Mouse (Mus musculus) hindbrain, embryonic 11.5 days (tissue): ENCODE results near the gene Abcb8. TPM values are rescaled to one million over a fixed set of nuclear protein-coding genes. Genes with fewer than 3 reads are reported as not detected.

ENCODE experiments used
- ATAC-seq: fragments of 200-750 bp; cut with Nextera tagmentation; 2 replicates; pipeline ENCODE4 v1.8.0; 2017; ENCODE audit warnings: mild to moderate bottlenecking, moderate TSS enrichment, moderate library complexity; ENCODE audit not compliant: low FRiP score
- DNase-seq: peaks from one replicate; pipeline ENCODE4 v3.0.0-alpha.2; 2015; ENCODE audit warnings: low spot score
- H3K27ac ChIP-seq: fragments of 300-500 bp; sonication (generic); 2 replicates; pipeline ENCODE4 v1.5.1; 2014; ENCODE audit warnings: mild to moderate bottlenecking, low read depth, low read length
- H3K27me3 ChIP-seq: fragments of 300-500 bp; sonication (generic); 2 replicates; pipeline ENCODE4 v1.6.1; 2014; ENCODE audit warnings: mild to moderate bottlenecking, low read length, moderate library complexity, mixed read lengths; ENCODE audit not compliant: control insufficient read depth, insufficient read depth
- H3K36me3 ChIP-seq: fragments of 300-500 bp; sonication (generic); 2 replicates; pipeline ENCODE4 v1.6.1; 2014; ENCODE audit warnings: mild to moderate bottlenecking, low read length, moderate library complexity, mixed read lengths; ENCODE audit not compliant: control insufficient read depth, insufficient read depth
- H3K4me1 ChIP-seq: fragments of 300-500 bp; sonication (generic); replicated peaks from 2 replicates; pipeline ENCODE4 v1.6.1; 2014; ENCODE audit warnings: low read length, mixed read lengths; ENCODE audit not compliant: control insufficient read depth, insufficient read depth
- H3K4me2 ChIP-seq: fragments of 300-500 bp; sonication (generic); replicated peaks from 2 replicates; pipeline ENCODE4 v1.6.1; 2014; ENCODE audit warnings: mild to moderate bottlenecking, low read depth, low read length
- H3K4me3 ChIP-seq: fragments of 300-500 bp; sonication (generic); 2 replicates; pipeline ENCODE4 v1.5.1; 2014; ENCODE audit warnings: low read depth, low read length
- H3K9ac ChIP-seq: fragments of 300-500 bp; sonication (generic); 2 replicates; pipeline ENCODE4 v1.6.1; 2014; ENCODE audit warnings: low read depth, low read length
- H3K9me3 ChIP-seq: fragments of 300-500 bp; sonication (generic); 2 replicates; pipeline ENCODE4 v1.6.1; 2016; ENCODE audit warnings: low read length; ENCODE audit not compliant: control insufficient read depth
- WGBS: fragments of 180-500 bp; shearing (Covaris S2); extraction: QIAGEN DNeasy Blood & Tissue Kit; methylation state at CpG from one replicate; pipeline ENCODE4 v1.1.7; 2014; 5-methylcytosine and 5-hydroxymethylcytosine counted together
- polyA plus RNA-seq: library from polyadenylated mRNA; unstranded; fragments of >200 nt; fragmentation: Nextera tagmentation; extraction: Ambion mirVana; gene quantifications from 2 replicates; pipeline ENCODE4 v1.2.1, GENCODE M21; 2014

The Abcb8 gene
- polyA plus RNA-seq, 1 experiment from 2014 or later, result 29.7 TPM

DNA sequence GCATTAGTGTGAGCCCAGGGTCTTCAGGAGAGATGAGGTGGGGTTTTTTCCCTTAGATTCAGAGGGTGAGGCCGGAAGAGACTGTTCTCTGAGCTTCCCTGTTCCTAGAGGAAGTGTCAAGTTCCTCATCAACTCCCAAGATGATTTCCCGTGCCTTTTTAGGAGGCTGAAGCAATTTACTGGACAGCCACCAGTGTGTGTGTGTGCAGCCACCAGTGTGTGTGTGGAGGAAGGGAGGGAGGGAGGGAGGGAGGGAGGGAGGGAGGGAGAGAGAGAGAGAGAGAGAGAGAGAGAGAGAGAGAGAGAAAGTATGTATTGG is 60.5 kb downstream of the Abcb8 start:
- Histone ChIP-seq H3K27ac (peak overlapping the region; percentile 93), H3K27me3 (no peaks in the 10 kb centered on the region; the same call in 1 of the 2 replicates), H3K36me3 (no peaks in the 10 kb centered on the region), H3K4me3 (peak overlapping the region; percentile 92), H3K4me1 (peaks cover 15% of the 10 kb centered on the region), H3K4me2 (peak overlapping the region; percentile 94), H3K9me3 (no peaks in the 10 kb centered on the region), H3K9ac (peak overlapping the region; percentile 99)
- no peak for DNase-seq
- ATAC-seq, result no peak
- WGBS, result 17% methylated on average over 2 of the region's 2 CpGs

DNA sequence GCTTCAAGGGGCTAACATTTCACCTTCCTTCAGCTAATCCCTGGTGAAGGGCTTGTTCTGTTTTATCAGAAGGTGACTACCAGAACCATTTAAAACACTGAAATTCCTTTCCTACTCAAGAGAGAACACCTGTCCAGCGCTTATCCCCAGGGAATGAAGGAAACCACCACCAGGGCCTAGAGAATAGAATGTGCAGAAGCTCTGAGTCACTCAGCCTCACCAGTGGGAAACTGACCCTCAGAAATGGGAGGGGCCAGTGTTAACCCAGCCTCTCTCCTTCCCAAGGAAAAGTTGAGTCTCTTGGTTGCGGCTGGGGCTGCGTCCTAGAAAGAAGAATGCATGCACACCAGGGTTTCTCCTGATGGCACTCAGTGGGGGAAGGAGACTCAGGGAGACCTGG is 61.6 kb downstream of the Abcb8 start:
- Histone ChIP-seq H3K36me3 (no peaks in the 10 kb centered on the region), H3K4me2 (peak overlapping the region; percentile 94), H3K27ac (no peak overlapping the region), H3K9me3 (no peaks in the 10 kb centered on the region), H3K4me1 (peaks cover 15% of the 10 kb centered on the region), H3K9ac (0 out of 2 replicates have a peak overlapping the region, but pooled peaks have one; percentile 28), H3K4me3 (no peak overlapping the region), H3K27me3 (no peaks in the 10 kb centered on the region)
- ATAC-seq (no peak), DNase-seq (no peak)
- 53% methylated on average over 3 of the region's 3 CpGs for WGBS

DNA sequence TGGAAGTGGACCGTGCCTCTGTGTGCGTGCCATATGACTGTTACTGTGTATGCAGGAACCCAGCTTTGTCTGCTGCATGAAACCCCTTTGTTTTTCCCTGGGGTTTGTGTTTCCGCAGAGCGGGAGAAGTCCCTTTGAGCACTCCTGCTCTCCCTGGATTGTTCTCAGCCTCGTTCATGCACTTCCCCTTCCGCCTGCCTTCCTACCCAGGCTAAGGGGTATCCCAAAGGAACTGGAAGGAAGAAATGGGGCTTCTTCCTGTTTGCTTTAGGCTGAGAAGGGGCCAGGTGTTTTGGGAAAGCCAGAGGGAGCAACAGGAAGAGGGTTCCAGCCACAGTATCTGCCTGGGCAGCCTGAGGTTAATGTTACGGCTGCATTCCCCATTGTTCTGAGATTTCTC is 62.1 kb downstream of the Abcb8 start:
- no peaks in the 10 kb centered on the region for H3K27me3 ChIP-seq
- peak overlapping the region; percentile 94; the same call in 1 of the 2 replicates for H3K4me2 ChIP-seq
- 0 out of 2 replicates have a peak overlapping the region, but pooled peaks have one; percentile 28 for H3K9ac ChIP-seq
- no peak for ATAC-seq
- WGBS, result 52% methylated on average over 7 of the region's 7 CpGs
- no peak for DNase-seq
- no peaks in the 10 kb centered on the region for H3K9me3 ChIP-seq
- H3K4me3 ChIP-seq, result no peak overlapping the region
- H3K27ac ChIP-seq, result no peak overlapping the region
- H3K36me3 ChIP-seq, result no peaks in the 10 kb centered on the region
- peaks cover 15% of the 10 kb centered on the region for H3K4me1 ChIP-seq

Other genes starting within 250 kb of the Abcb8 start
- 18.4 and 21.4 TPM in 2 replicates for gene Nupl2, start 228.7 kb upstream of the Abcb8 start, polyA plus RNA-seq
- 11.9 and 12.3 TPM in 2 replicates for gene Kcnh2, start 42.1 kb upstream of the Abcb8 start, polyA plus RNA-seq
- gene Nos3, start 28.9 kb upstream of the Abcb8 start, polyA plus RNA-seq, result 4.5 and 5.2 TPM in 2 replicates
- 0.12 and 0.28 TPM in 2 replicates for gene Atg9b, start 1.5 kb upstream of the Abcb8 start, polyA plus RNA-seq
- 0.52 and 0.88 TPM in 2 replicates for gene Asic3, start 19.7 kb downstream of the Abcb8 start, polyA plus RNA-seq
- gene Cdk5, start 29.9 kb downstream of the Abcb8 start, polyA plus RNA-seq, result 56.3 and 62.4 TPM in 2 replicates
- 14.3 and 17.9 TPM in 2 replicates for gene Slc4a2, start 30.2 kb downstream of the Abcb8 start, polyA plus RNA-seq
- 86.7 and 88.5 TPM in 2 replicates for gene Fastk, start 51.6 kb downstream of the Abcb8 start, polyA plus RNA-seq
- gene Tmub1, start 54.2 kb downstream of the Abcb8 start, polyA plus RNA-seq, result 30.0 and 33.6 TPM in 2 replicates
- 38.8 and 50.1 TPM in 2 replicates for gene Agap3, start 58.5 kb downstream of the Abcb8 start, polyA plus RNA-seq
- gene Gbx1, start 133.5 kb downstream of the Abcb8 start, polyA plus RNA-seq, result 1.0 and 1.9 TPM in 2 replicates
- 0.20 and 0.33 TPM in 2 replicates for gene Asb10, start 147.3 kb downstream of the Abcb8 start, polyA plus RNA-seq
- gene 4931409K22Rik, start 163.1 kb downstream of the Abcb8 start, polyA plus RNA-seq, result 0.14 TPM in 1 of 2 replicates, not detected in the other
- 121 and 136 TPM in 2 replicates for gene Abcf2, start 183.8 kb downstream of the Abcb8 start, polyA plus RNA-seq
- gene Chpf2, start 193.1 kb downstream of the Abcb8 start, polyA plus RNA-seq, result 8.6 and 8.7 TPM in 2 replicates
- gene Smarcd3, start 230.7 kb downstream of the Abcb8 start, polyA plus RNA-seq, result 42.3 and 45.9 TPM in 2 replicates